In genomic region chr7:109331722-109332121, GRCm38 (mm10) we compare ENCODE assay signal across 16 mouse cellular contexts.
"Had no signal": no experiment of that assay in that cellular context is flagged by ENCODE, and none has a peak within 500 bp of the region (broad histone marks: within the 10 kb centered on the region; RNA-seq: fewer than 3 reads in every experiment).

No protein-coding gene starts in this region.

- H3K9me3 ChIP-seq: neural tube, embryonic 13.5 days; neural tube, embryonic 15.5 days; stomach, embryonic 15.5 days had no signal

- H3K4me3 ChIP-seq: neural tube, embryonic 13.5 days; neural tube, embryonic 15.5 days; stomach, embryonic 15.5 days had no signal

- H3K27me3 ChIP-seq: neural tube, embryonic 13.5 days; neural tube, embryonic 15.5 days; stomach, embryonic 15.5 days had no signal

- H3K27ac ChIP-seq: neural tube, embryonic 13.5 days; neural tube, embryonic 15.5 days; stomach, embryonic 15.5 days; stomach, postnatal 0 days had no signal

- H3K9ac ChIP-seq: neural tube, embryonic 13.5 days; neural tube, embryonic 15.5 days; stomach, embryonic 15.5 days had no signal

- H3K4me2 ChIP-seq: neural tube, embryonic 13.5 days; neural tube, embryonic 15.5 days; stomach, embryonic 15.5 days had no signal

- H3K36me3 ChIP-seq: neural tube, embryonic 13.5 days; neural tube, embryonic 15.5 days; stomach, embryonic 15.5 days had no signal

- H3K4me1 ChIP-seq: neural tube, embryonic 15.5 days; stomach, embryonic 15.5 days had no signal

- DNase-seq: retina, postnatal 1 day; right cerebral cortex, adult 18-20 months; right cerebral cortex, postnatal 14 days; right cerebral cortex, postnatal 25 days; right cerebral cortex, postnatal 4 days; spleen, adult 18-20 months; thymus, adult 18-20 months; thymus, adult 2 months; thymus, postnatal 14 days; thymus, postnatal 25 days; thymus, postnatal 36 days; thymus, postnatal 4 days had no signal
